Mouse (Mus musculus): ENCODE results near the gene 2310022B05Rik. TPM values are rescaled to one million over a fixed set of nuclear protein-coding genes. Genes with fewer than 3 reads are reported as not detected.

The 2310022B05Rik gene
- total RNA-seq (2014; rRNA removed) (87.6 and 88.0 TPM in 2 replicates), polyA plus RNA-seq (2015; fragmentation: Nextera tagmentation; extraction: Ambion mirVana) (30.1 and 31.4 TPM in 2 replicates)

GRCm38 (mm10) chr8:124663112-124663873 lies at the start of gene 2310022B05Rik:
Gene 2310022B05Rik (minus strand): TSS chr8:124663369.
- peak within 1 kb of the TSS; percentile 85 for H3K9ac ChIP-seq (replicated peaks; ENCODE audit: low read length, poor library complexity, severe bottlenecking)
- peak; percentile 86 for ATAC-seq (ENCODE audit: low FRiP score)
- no peaks in the 10 kb centered on the region for H3K36me3 ChIP-seq (ENCODE audit: insufficient read depth, low read length)
- H3K9me3 ChIP-seq (ENCODE audit: low read length), result no peaks in the 10 kb centered on the region
- H3K27ac ChIP-seq (ENCODE audit: low read depth, low read length), result peak within 1 kb of the TSS; percentile 91
- TF ChIP-seq CTCF (IDR thresholded peaks at IDR 0.05), result peak; percentile 19; the same call in 1 of the 2 replicates
- H3K4me3 ChIP-seq (ENCODE audit: low read depth, low read length), result peak within 1 kb of the TSS; percentile 93
- peak within 1 kb of the TSS; percentile 76 for H3K4me2 ChIP-seq (ENCODE audit: low read depth, low read length, poor library complexity, severe bottlenecking)
- peaks cover 21% of the 10 kb centered on the region; the same call in 1 of the 2 replicates for H3K4me1 ChIP-seq (ENCODE audit: insufficient read depth, low read length)
- 2% methylated on average over 43 of the region's 69 CpGs for WGBS
- no peaks in the 10 kb centered on the region for H3K27me3 ChIP-seq (ENCODE audit: insufficient read depth, low read length)
- peak; percentile 80 for DNase-seq (ENCODE audit: low spot score)

- no peaks in the 10 kb centered on the region for H3K27me3 ChIP-seq (ENCODE audit: insufficient read depth, low read length)
- no peak overlapping the region for H3K4me2 ChIP-seq (ENCODE audit: low read depth, low read length, poor library complexity, severe bottlenecking)
- no peak for ATAC-seq (ENCODE audit: low FRiP score)
- H3K36me3 ChIP-seq (ENCODE audit: insufficient read depth, low read length), result peaks cover 37% of the 10 kb centered on the region
- no peaks in the 10 kb centered on the region for H3K9me3 ChIP-seq (ENCODE audit: low read length)
- H3K4me1 ChIP-seq (ENCODE audit: insufficient read depth, low read length), result no peaks in the 10 kb centered on the region
- DNase-seq (ENCODE audit: low spot score), result no peak
- H3K9ac ChIP-seq (replicated peaks; ENCODE audit: low read length, poor library complexity, severe bottlenecking), result no peak overlapping the region
- WGBS, result 96% methylated on average over 8 of the region's 8 CpGs
- no peak overlapping the region for H3K27ac ChIP-seq (ENCODE audit: low read depth, low read length)
- TF ChIP-seq CTCF (IDR thresholded peaks at IDR 0.05), result no peak
- H3K4me3 ChIP-seq (ENCODE audit: low read depth, low read length), result no peak overlapping the region
Measured at GRCm38 (mm10) chr8:124705823-124706222, 42.7 kb upstream of the 2310022B05Rik start.

GRCm38 (mm10) chr8:124704376-124704775 lies 41.2 kb upstream of the 2310022B05Rik start:
- ATAC-seq (ENCODE audit: low FRiP score), result no peak
- Histone ChIP-seq H3K4me2 (ENCODE audit: low read depth, low read length, poor library complexity, severe bottlenecking) (no peak overlapping the region), H3K4me3 (ENCODE audit: low read depth, low read length) (no peak overlapping the region), H3K4me1 (ENCODE audit: insufficient read depth, low read length) (no peaks in the 10 kb centered on the region), H3K9me3 (ENCODE audit: low read length) (no peaks in the 10 kb centered on the region), H3K27ac (ENCODE audit: low read depth, low read length) (no peak overlapping the region), H3K27me3 (ENCODE audit: insufficient read depth, low read length) (no peaks in the 10 kb centered on the region), H3K36me3 (ENCODE audit: insufficient read depth, low read length) (peaks cover 38% of the 10 kb centered on the region), H3K9ac (replicated peaks; ENCODE audit: low read length, poor library complexity, severe bottlenecking) (no peak overlapping the region)
- no peak for DNase-seq (ENCODE audit: low spot score)
- TF ChIP-seq CTCF (IDR thresholded peaks at IDR 0.05), result no peak
- 86% methylated on average over 4 of the region's 4 CpGs for WGBS

GRCm38 (mm10) chr8:124703526-124703925 lies 40.4 kb upstream of the 2310022B05Rik start:
- WGBS, result 86% methylated on average over 4 of the region's 4 CpGs
- Histone ChIP-seq H3K9ac (replicated peaks; ENCODE audit: low read length, poor library complexity, severe bottlenecking) (no peak overlapping the region), H3K4me2 (ENCODE audit: low read depth, low read length, poor library complexity, severe bottlenecking) (no peak overlapping the region), H3K27ac (ENCODE audit: low read depth, low read length) (no peak overlapping the region), H3K36me3 (ENCODE audit: insufficient read depth, low read length) (peaks cover 34% of the 10 kb centered on the region), H3K9me3 (ENCODE audit: low read length) (no peaks in the 10 kb centered on the region), H3K4me1 (ENCODE audit: insufficient read depth, low read length) (no peaks in the 10 kb centered on the region), H3K27me3 (ENCODE audit: insufficient read depth, low read length) (no peaks in the 10 kb centered on the region), H3K4me3 (ENCODE audit: low read depth, low read length) (no peak overlapping the region)
- no peak for DNase-seq (ENCODE audit: low spot score)
- no peak for ATAC-seq (ENCODE audit: low FRiP score)
- no peak for TF ChIP-seq CTCF (IDR thresholded peaks at IDR 0.05)

GRCm38 (mm10) chr8:124702183-124702582 lies 39.0 kb upstream of the 2310022B05Rik start:
- no peak for TF ChIP-seq CTCF (IDR thresholded peaks at IDR 0.05)
- H3K36me3 ChIP-seq (ENCODE audit: insufficient read depth, low read length), result peaks cover 43% of the 10 kb centered on the region

GRCm38 (mm10) chr8:124701023-124701422 lies 37.9 kb upstream of the 2310022B05Rik start:
- TF ChIP-seq CTCF (IDR thresholded peaks at IDR 0.05), result no peak
- Histone ChIP-seq H3K4me3 (ENCODE audit: low read depth, low read length) (no peak overlapping the region), H3K27me3 (ENCODE audit: insufficient read depth, low read length) (no peaks in the 10 kb centered on the region), H3K4me1 (ENCODE audit: insufficient read depth, low read length) (no peaks in the 10 kb centered on the region), H3K4me2 (ENCODE audit: low read depth, low read length, poor library complexity, severe bottlenecking) (no peak overlapping the region), H3K27ac (ENCODE audit: low read depth, low read length) (no peak overlapping the region), H3K9me3 (ENCODE audit: low read length) (no peaks in the 10 kb centered on the region), H3K36me3 (ENCODE audit: insufficient read depth, low read length) (peaks cover 46% of the 10 kb centered on the region), H3K9ac (replicated peaks; ENCODE audit: low read length, poor library complexity, severe bottlenecking) (no peak overlapping the region)
- WGBS, result 93% methylated on average over 9 of the region's 9 CpGs
- DNase-seq (ENCODE audit: low spot score) (no peak), ATAC-seq (ENCODE audit: low FRiP score) (no peak)

More at GRCm38 (mm10) chr8:124702183-124702582, 39.0 kb upstream of the 2310022B05Rik start:
- WGBS, result 81% methylated on average over 3 of the region's 3 CpGs
- H3K4me1 ChIP-seq (ENCODE audit: insufficient read depth, low read length), result no peaks in the 10 kb centered on the region
- ATAC-seq (ENCODE audit: low FRiP score) (no peak), DNase-seq (ENCODE audit: low spot score) (peak; percentile 7)
- no peaks in the 10 kb centered on the region for H3K27me3 ChIP-seq (ENCODE audit: insufficient read depth, low read length)
- H3K27ac ChIP-seq (ENCODE audit: low read depth, low read length), result no peak overlapping the region
- H3K4me2 ChIP-seq (ENCODE audit: low read depth, low read length, poor library complexity, severe bottlenecking), result no peak overlapping the region
- no peaks in the 10 kb centered on the region for H3K9me3 ChIP-seq (ENCODE audit: low read length)
- H3K4me3 ChIP-seq (ENCODE audit: low read depth, low read length), result no peak overlapping the region
- H3K9ac ChIP-seq (replicated peaks; ENCODE audit: low read length, poor library complexity, severe bottlenecking), result no peak overlapping the region
